Mouse (Mus musculus) urinary bladder, postnatal 4 days (tissue): ENCODE data around the gene Nr1h3.

Experiments
- DNase-seq, 2 experiments: peaks; one replicate each; pipeline ENCODE4 v3.0.0; 2021 to 2022; ENCODE audit warnings: low spot score in 2 of 2

Nr1h3 gene

DNA sequence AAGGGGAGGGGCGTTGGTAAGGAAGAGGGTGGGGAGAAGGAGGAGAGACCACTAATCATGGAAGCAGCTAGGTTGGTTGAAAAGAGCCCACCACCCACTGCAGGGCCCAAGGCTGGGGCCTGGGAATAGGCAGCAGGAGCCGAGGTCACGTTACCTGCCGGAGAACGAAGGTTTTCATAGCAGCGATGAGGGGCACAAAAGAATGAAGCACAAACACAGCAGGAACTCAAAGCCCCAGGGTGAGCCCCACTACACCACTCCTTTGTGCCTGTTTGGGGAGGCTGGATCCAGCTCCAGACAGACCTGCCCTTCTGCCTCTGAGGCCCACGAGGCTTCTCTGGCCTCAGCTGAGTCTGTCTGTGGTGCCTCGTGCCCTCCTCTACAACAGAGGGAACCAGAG, 62.9 kb downstream of the Nr1h3 start:
- no peak for DNase-seq

DNA sequence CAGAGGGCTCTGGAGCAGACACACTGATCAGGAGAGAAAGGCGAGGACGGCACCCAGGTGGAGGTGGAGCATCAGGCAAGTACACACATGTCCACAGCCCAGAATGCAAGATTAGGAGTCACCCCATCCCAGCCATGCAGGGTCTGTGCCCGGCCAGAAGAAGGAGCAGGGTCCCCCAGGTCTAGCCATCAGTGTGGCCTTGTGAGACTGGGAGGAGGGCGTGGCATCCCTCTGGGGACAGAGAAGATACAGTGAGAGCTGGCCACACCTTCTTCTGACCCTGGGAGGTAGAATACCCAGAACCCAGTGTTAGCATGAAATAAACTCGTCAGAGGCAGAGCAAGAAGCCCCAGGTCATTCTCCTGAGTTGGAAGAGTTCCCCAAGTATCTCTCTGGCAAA, 63.3 kb downstream of the Nr1h3 start:
- DNase-seq, result no peak

DNA sequence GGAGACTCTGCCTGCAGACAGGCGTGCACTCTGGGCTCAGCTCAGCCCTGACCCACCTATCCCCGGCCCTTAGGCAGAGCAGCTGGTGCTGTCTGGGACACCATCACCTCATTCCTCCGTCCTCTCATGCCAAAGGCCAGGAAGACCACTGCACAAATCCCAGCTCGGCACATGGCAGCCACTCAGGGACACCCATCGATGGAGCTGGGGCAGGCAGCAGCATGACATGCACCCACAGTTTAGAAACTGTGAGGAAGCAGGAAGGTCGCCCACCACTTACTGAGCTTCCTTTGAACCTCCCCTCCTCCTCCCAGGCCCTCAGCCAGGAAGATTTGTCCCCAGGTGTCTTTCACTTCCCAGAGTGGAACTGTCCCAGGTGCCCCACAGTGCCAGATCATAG, 65.2 kb downstream of the Nr1h3 start:
- no peak for DNase-seq

DNA sequence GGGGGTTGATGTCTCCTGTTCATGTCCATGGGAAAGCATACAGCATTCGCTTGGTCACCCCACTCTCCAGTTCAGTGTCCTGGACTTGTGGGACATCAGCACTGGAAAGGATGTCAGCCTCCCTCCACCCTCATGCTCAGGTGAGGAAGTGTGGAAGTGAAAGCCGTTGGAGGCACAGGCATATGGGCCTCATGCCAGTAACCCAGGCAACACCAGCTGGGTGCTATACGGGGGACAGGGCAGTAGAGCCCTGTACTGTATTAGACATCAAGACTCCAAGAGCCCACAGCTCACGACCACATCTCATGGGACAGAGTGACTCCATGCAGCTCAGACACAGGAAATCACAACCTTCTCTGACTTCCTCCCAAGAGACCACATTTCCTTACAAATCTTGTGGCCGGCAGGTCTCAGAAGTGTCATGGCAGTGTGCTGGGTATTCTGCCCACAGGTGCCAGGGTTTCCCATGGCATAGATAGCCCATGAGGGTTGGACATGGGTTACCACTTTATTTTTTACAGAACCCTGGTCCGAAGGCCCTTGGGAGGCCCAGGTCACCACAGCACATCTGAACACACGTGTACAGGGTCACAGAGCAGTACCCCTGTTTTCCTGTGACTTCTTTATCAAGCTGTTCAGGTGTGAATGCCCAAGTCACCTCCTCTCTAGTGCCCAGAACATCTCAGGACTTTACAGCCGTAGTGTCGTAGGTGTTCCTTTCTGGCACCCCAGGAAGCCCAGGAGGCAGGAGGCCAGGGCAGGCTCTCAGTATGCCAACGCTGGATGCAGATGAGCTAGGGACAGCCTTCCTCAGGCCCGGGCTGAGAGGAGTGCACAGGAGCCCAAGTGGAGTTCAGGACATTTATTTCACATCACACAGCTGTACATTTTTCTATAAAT, 65.9 kb downstream of the Nr1h3 start:
- DNase-seq, result no peak
